Mouse (Mus musculus) lung, adult 10 weeks (tissue): Measurements from ENCODE around the gene Nphp1. TPM values are rescaled to one million over a fixed set of nuclear protein-coding genes. Genes with fewer than 3 reads are reported as not detected.

ENCODE experiments used
- polyA plus RNA-seq: library from polyadenylated mRNA; stranded (reverse); fragments of 350-450 nt; fragmentation: Illumina TruSeq; extraction: RNeasy Lipid Tissue Mini Kit (QIAGEN cat#74804); gene quantifications from one replicate; pipeline ENCODE4 v1.2.3, GENCODE M21; 2014; ENCODE audit warnings: low read depth, low replicate concordance; ENCODE audit not compliant: insufficient read depth

Nphp1 gene
- polyA plus RNA-seq: 17.6 TPM

DNA sequence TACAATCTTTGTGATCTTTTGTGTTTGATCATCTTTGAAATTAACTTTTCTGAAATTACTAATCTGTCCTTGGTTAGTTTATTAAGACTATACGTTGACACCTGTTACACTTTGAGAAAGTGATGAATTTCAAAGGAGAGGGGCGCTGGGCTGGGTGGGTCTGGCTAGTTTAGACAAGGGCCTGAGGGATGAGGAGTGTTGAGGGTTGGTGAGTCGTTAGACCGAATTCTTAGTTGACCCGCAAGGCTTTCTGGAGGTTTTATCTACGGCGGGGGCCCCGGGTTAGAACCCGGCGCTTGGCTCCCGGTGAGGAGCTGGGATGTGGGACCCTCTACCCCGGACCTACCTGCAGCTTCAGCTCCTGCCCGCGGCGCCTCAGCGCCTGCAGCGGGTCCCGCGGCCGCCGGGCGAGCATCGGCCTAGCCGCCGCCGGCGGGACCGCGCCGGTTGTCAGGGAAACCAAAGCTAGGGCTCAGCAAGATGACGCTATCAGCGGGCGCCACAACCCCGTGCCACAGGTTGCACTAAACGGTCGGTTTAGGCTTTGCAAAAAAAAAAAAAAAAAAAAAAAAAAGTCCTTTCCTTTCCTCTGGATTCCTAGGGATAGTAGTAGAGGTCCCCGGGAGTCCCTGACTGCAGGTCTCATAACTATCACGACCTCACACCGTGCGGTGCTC, at the start of gene Nphp1:
Nphp1 (minus strand) TSS at position 458 of the 677 bp plus-strand sequence.

GRCm38 (mm10) chr2:127831401-127832102, 42.9 kb upstream of the Nphp1 start, which contains the start of gene Bub1:
Gene Bub1 (minus strand): TSS chr2:127831865.

GRCm38 (mm10) chr2:127791919-127792603, 3.4 kb upstream of the Nphp1 start, which contains the start of gene Mtln:
Gene Mtln (minus strand): TSS chr2:127792488.

DNA sequence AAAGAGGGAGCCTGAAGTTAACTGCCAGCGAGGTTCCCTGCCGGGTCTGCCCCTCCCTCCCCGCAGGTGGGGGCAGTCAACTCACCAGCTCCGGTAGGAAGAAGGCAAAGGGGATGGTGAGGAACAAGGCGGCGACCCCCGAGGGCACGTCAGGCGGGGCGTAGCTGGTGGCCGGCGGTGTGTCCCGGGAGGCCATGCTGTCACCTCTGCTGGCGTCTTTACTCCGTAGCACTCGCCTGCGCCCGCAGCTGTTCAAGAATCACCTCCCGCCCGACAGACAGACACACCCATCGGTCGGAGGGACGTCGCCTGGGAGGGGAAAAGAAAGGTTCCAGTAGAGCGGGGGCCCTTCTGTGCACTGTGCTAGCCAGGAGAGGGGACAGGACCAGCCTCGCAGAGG, 59.0 kb downstream of the Nphp1 start, which contains the start of gene Mall:
Mall (minus strand) TSS at position 262 of the 400 bp plus-strand sequence.

Other genes starting within 250 kb of the Nphp1 start
- gene Prom2, start 247.4 kb downstream of the Nphp1 start, polyA plus RNA-seq: 1.1 TPM
- 1.4 TPM for gene Zfp661, start 201.8 kb downstream of the Nphp1 start, polyA plus RNA-seq
- 30.5 TPM for gene Mrps5, start 201.7 kb downstream of the Nphp1 start, polyA plus RNA-seq
- 13.2 TPM for gene Mal, start 132.2 kb downstream of the Nphp1 start, polyA plus RNA-seq
- gene Mall, start 59.0 kb downstream of the Nphp1 start, polyA plus RNA-seq: 5.6 TPM
- 49.9 TPM for gene Mtln, start 3.6 kb upstream of the Nphp1 start, polyA plus RNA-seq
- 0.96 TPM for gene Bub1, start 43.0 kb upstream of the Nphp1 start, polyA plus RNA-seq
- gene Acoxl, start 50.0 kb upstream of the Nphp1 start, polyA plus RNA-seq: 41.4 TPM